Mouse (Mus musculus) testis, adult 2 months (tissue): ENCODE results near the gene Olfm3.

Experiments used
- CTCF ChIP-seq: fragments of 200-500 bp; IDR thresholded peaks from 2 replicates; pipeline ENCODE4 v1.5.1; 2012; ENCODE audit warnings: low read depth, mild to moderate bottlenecking, inconsistent platforms, low read length, moderate library complexity; ENCODE audit not compliant: control insufficient read depth, insufficient read depth, insufficient replicate concordance
- POLR2A ChIP-seq: fragments of 200-500 bp; IDR thresholded peaks from 2 replicates; pipeline ENCODE4 v1.6.1; 2012; ENCODE audit warnings: low read depth, mild to moderate bottlenecking, inconsistent platforms, low read length, moderate library complexity; ENCODE audit not compliant: control insufficient read depth

- TF ChIP-seq CTCF: no peak
- TF ChIP-seq POLR2A: no peak
These were observed 200.4 kb downstream of the Olfm3 start for GRCm38 (mm10) chr3:115104155-115104801.
